ENCODE assay signal across 26 mouse cellular contexts in the genomic region with DNA sequence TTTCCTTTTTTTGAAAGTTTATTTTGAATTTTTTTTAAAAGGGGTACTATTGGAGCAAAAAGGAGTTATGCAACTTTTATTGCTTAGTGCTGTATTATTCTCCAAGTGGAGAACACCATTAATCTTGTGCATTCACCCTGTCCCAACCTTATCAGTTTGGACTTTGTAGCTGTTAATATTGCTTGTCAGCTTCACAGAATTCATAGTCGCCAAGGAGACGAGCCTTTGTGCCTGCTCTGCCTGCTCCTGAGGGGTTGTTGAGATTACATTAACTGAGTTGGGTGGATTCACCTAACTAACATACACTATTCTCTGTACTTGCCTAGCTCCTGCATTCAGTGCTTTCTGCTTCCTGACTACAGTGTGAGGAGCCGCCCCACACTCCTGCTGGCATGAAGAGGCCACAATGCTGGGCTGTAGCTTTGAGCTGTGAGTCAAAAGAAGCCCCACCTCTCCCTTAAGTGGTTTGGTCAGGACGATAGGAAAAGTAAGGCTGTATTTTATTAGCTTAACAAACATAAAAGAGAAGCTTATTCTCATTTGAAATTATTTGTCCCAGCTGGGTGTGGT. TPM values are rescaled to one million over a fixed set of nuclear protein-coding genes. Genes with fewer than 3 reads are reported as not detected.
DNase-seq lines count a peak whose midpoint lies in the region; ATAC-seq and TF ChIP-seq lines count a peak whose summit lies in the region.
"Had no signal": no experiment of that assay in that cellular context is flagged by ENCODE, and none has a peak within 500 bp of the region (broad histone marks: within the 10 kb centered on the region; RNA-seq: fewer than 3 reads in every experiment).

No protein-coding gene starts in this region.

- DNase-seq in ES-CJ7 (ENCODE audit: low read depth, low spot score) (peak; percentile 40), ZHBTc4 (ENCODE audit: low read depth, low spot score) (peak; percentile 55)
- no peak for DNase-seq in urinary bladder, postnatal 14 days (ENCODE audit: low spot score)
- DNase-seq in adrenal gland, adult 18-20 months (ENCODE audit: low spot score in 2 of 2) = no peak
- no peak for DNase-seq in lung, adult 18-20 months
- DNase-seq: adrenal gland, adult 8-10 months; adrenal gland, postnatal 36 days; cerebellum, adult 11 months; cerebellum, adult 8-10 months; cerebellum, postnatal 14 days; gastrocnemius, postnatal 36 days; heart, adult 11 months; heart, postnatal 14 days had no signal

- no peaks in the 10 kb centered on the region for H3K27me3 ChIP-seq in intestine, postnatal 0 days (replicated peaks; ENCODE audit: control insufficient read depth, insufficient read depth, low read length)
- H3K27me3 ChIP-seq in stomach, embryonic 16.5 days (ENCODE audit: control insufficient read depth, insufficient read depth, low read length) = no peaks in the 10 kb centered on the region
- H3K27me3 ChIP-seq: CH12.LX; embryonic facial prominence, embryonic 12.5 days; forebrain, embryonic 15.5 days had no signal

- peak; percentile 99 for ATAC-seq in intestine, postnatal 0 days
- peak; percentile 89 for ATAC-seq in stomach, embryonic 16.5 days (ENCODE audit: insufficient read depth, low FRiP score)
- ATAC-seq: forebrain, embryonic 15.5 days had no signal

- no peak for TF ChIP-seq CTCF in intestine, postnatal 0 days (IDR thresholded peaks at IDR 0.05; ENCODE audit: low read depth)

- WGBS in intestine, postnatal 0 days = 31% methylated on average over 4 of the region's 4 CpGs
- 31% methylated on average over 4 of the region's 4 CpGs for WGBS in stomach, embryonic 16.5 days

- no peaks in the 10 kb centered on the region for H3K9me3 ChIP-seq in intestine, postnatal 0 days (ENCODE audit: control insufficient read depth)
- no peaks in the 10 kb centered on the region for H3K9me3 ChIP-seq in stomach, embryonic 16.5 days (replicated peaks; ENCODE audit: control insufficient read depth, low read length)
- H3K9me3 ChIP-seq: embryonic facial prominence, embryonic 12.5 days; forebrain, embryonic 15.5 days; G1E; heart, embryonic 10.5 days had no signal

- no peak overlapping the region for H3K9ac ChIP-seq in intestine, postnatal 0 days (ENCODE audit: low read depth, low read length)
- no peak overlapping the region for H3K9ac ChIP-seq in stomach, embryonic 16.5 days (ENCODE audit: low read length)
- H3K9ac ChIP-seq: embryonic facial prominence, embryonic 12.5 days; forebrain, embryonic 15.5 days; hindbrain, embryonic 14.5 days had no signal

- H3K4me1 ChIP-seq in intestine, postnatal 0 days (replicated peaks; ENCODE audit: control insufficient read depth, insufficient read depth, low read length) = no peaks in the 10 kb centered on the region
- no peaks in the 10 kb centered on the region for H3K4me1 ChIP-seq in stomach, embryonic 16.5 days (ENCODE audit: control insufficient read depth, insufficient read depth, low read length)
- H3K4me1 ChIP-seq: embryonic facial prominence, embryonic 12.5 days; forebrain, embryonic 15.5 days; heart, embryonic 10.5 days had no signal

- no peak overlapping the region for H3K4me2 ChIP-seq in intestine, postnatal 0 days (replicated peaks; ENCODE audit: low read depth)
- H3K4me2 ChIP-seq in stomach, embryonic 16.5 days (ENCODE audit: low read depth, low read length) = no peak overlapping the region
- H3K4me2 ChIP-seq: embryonic facial prominence, embryonic 12.5 days; forebrain, embryonic 15.5 days; hindbrain, embryonic 14.5 days had no signal

- H3K4me3 ChIP-seq in intestine, postnatal 0 days (ENCODE audit: low read depth, low read length) = no peak overlapping the region
- H3K4me3 ChIP-seq in stomach, embryonic 16.5 days (replicated peaks; ENCODE audit: low read length) = no peak overlapping the region
- H3K4me3 ChIP-seq: embryonic facial prominence, embryonic 12.5 days; forebrain, embryonic 15.5 days; heart, embryonic 10.5 days had no signal

- no peaks in the 10 kb centered on the region for H3K36me3 ChIP-seq in intestine, postnatal 0 days (ENCODE audit: control insufficient read depth, insufficient read depth)
- no peaks in the 10 kb centered on the region for H3K36me3 ChIP-seq in stomach, embryonic 16.5 days (ENCODE audit: control insufficient read depth, insufficient read depth, low read length)
- H3K36me3 ChIP-seq: embryonic facial prominence, embryonic 12.5 days; forebrain, embryonic 15.5 days; G1E; heart, embryonic 10.5 days had no signal

- H3K27ac ChIP-seq in intestine, postnatal 0 days (ENCODE audit: low read depth, low read length) = peak overlapping the region; percentile 73
- no peak overlapping the region for H3K27ac ChIP-seq in stomach, embryonic 16.5 days (ENCODE audit: low read length)
- H3K27ac ChIP-seq: embryonic facial prominence, embryonic 12.5 days; forebrain, embryonic 15.5 days; heart, embryonic 10.5 days; hindbrain, embryonic 14.5 days had no signal

RNA-seq across cellular contexts. Expression of a gene that starts 24.8 kb away (rescaled TPM):
- polyA plus RNA-seq in intestine, postnatal 0 days (2015; fragmentation: Nextera tagmentation; extraction: Ambion mirVana) = 9.3 and 11.6 TPM in 2 replicates
- polyA plus RNA-seq in stomach, embryonic 16.5 days (2015; fragmentation: Nextera tagmentation; extraction: Ambion mirVana) = 14.4 and 15.7 TPM in 2 replicates
- total RNA-seq in adrenal gland, adult 18-20 months (2021) = 10 to 100 TPM; 37.4 to 45.7 TPM

RNA-seq across cellular contexts. Expression of a gene that starts 50.7 kb away (rescaled TPM):
- polyA plus RNA-seq in intestine, postnatal 0 days (2015; fragmentation: Nextera tagmentation; extraction: Ambion mirVana) = not detected in 2 replicates
- polyA plus RNA-seq in stomach, embryonic 16.5 days (2015; fragmentation: Nextera tagmentation; extraction: Ambion mirVana) = not detected in 2 replicates
- not detected for total RNA-seq in adrenal gland, adult 18-20 months (2021)
- total RNA-seq: adrenal gland, adult 8-10 months; adrenal gland, postnatal 36 days; CH12.LX; common myeloid progenitor, adult 5-6 weeks; G1E; gastrocnemius, adult 8-10 months; gastrocnemius, postnatal 36 days; heart, postnatal 14 days; hematopoietic stem cell, adult 5-6 weeks had no signal
- polyA plus RNA-seq: embryonic facial prominence, embryonic 12.5 days; forebrain, embryonic 11.5 days; forebrain, embryonic 15.5 days; G1E; heart, embryonic 10.5 days; heart, embryonic 14.5 days; hindbrain, embryonic 14.5 days had no signal

Comparison
In these comparisons a context has a peak if more than half of its experiments do, and no peak if none do; other contexts are left out.
1. DNase-seq: peak in ES-CJ7 (single experiment) and ZHBTc4 (single experiment); none in urinary bladder, postnatal 14 days (single experiment), adrenal gland, adult 18-20 months (0 of 2) and lung, adult 18-20 months (0 of 2).